Mouse (Mus musculus) urinary bladder, postnatal 14 days (tissue): ENCODE measurements around the gene Rcsd1.

Source experiments
- DNase-seq: peaks from one replicate; pipeline ENCODE4 v3.0.0; 2021; ENCODE audit warnings: low spot score

Gene Rcsd1

DNA sequence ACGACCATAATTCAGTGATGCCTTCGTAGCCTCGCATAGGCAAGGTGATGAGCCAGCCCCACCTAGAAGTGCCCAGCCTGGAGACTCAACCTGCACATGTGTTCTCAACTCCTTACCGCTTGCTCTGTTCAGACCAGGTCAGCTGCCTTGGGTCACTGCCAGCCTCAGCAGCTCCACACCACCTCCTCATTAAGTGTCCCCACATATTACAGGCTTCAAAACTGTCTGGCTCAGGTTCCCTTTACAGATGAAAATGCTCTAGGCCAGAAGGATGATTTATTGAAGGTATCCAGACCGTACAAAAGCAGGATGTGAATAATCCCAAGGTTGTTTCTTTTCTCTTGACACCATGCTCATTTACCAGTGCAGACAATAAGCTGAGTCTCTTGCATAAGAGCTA is 83.7 kb downstream of the Rcsd1 start:
- DNase-seq: no peak

DNA sequence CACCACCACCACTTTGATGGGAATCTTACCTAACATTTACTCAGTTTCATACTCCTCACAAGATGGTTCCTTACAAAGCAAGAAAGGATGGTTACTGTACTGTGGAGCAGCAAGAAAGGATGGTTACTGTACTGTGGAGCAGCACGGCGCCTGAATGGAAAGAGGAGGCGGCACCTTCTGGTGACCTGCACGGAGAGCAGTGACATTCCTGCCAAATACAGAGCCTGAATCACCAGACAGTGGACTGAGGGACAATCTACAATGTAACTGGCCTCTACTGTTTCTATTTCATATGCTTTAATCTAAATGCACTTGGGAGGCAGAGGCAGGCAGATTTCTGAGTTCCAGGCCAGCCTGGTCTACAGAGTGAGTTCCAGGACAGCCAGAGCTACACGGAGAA is 84.5 kb downstream of the Rcsd1 start:
- DNase-seq: no peak

DNA sequence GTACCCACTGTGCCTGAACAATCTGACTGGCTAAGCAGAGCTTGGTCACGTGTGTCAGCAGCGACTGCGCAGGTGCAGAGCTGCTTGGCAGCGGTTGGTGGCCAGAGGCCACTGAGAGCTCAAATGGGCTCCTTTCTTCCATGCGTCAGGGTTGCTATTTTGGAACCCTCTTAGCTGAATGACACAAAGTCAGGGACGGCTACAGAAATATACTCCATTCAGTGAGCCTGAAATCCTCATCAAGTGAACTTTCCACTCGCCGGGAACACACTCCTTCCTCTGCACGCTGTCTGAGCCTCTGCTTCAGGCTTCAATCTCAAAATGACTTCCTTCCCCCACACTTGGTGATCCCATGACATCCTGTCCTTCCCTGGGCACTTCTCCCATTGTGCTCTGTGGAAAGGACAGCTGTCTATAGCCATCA is 91.3 kb downstream of the Rcsd1 start:
- no peak for DNase-seq

DNA sequence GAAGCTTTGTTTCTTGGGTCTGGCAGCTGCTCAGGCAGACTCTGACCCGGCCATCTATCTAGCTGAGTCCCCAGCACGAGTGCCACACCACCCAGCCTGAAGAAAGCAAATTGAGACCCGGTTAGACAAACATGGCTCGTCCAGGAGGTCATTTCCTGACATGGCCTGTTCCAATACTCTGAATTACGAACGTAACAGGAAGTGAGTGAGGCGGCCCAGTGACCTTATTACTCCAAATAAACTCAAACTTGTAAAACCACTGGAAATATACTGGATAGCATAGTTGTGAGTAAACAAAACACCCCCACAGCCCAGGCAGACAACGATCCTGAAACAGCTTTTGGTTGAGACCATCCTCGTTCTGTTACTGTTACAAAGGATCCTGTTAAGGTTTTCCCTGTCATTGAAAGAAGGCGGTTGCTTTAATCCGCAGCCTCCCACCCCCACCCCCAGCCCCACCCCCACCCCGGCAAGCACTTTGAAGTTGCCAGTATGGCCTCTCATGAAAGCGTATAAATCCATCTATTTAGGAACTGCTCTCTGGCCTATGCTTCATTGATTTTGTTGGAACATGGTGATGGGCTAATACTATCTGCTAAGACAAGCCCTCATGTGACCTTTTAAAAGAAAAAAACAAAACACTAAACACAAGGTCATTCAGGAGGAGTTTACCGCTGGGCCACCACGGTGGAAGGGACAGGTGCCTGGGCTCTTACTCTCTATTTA is 92.2 kb downstream of the Rcsd1 start:
- peak; percentile 16 for DNase-seq

DNA sequence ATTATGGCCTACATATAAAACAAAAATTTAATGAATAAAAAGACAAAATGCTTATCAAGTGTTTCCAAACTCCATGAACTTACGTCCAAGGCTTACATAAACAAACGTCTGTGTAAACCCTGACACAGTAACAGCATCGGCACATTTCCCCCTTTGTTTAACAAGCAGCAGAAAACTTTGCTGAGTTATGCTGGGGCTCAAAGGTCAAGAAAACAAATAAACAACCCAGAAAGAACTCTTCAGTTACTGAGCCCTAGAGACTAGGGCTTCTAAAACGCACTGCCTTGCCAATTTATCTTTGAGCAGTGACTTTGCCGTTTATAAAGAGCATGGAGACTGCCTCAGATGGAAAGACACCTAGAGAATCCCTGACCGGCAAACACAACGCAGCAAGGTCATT is 92.9 kb downstream of the Rcsd1 start:
- no peak for DNase-seq

DNA sequence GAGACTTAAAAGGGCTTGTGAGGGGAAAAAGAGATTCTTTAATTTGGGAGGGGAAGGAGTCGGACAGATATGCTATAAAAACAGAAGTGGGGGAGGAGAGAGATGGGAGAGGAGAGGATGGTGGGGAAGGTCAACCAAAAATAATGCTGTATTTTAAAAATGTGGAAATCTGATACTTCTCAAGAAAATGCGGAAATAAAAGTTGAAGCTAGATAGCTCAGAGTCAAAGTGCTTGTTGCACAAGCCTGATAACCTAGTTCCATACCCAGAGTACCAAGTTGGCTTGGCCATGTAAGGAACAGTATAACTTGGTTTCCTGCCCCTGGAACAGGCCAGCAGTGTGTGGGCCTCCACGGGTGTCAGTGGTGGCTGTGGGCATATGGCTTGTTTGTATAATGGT is 94.8 kb downstream of the Rcsd1 start:
- no peak for DNase-seq

DNA sequence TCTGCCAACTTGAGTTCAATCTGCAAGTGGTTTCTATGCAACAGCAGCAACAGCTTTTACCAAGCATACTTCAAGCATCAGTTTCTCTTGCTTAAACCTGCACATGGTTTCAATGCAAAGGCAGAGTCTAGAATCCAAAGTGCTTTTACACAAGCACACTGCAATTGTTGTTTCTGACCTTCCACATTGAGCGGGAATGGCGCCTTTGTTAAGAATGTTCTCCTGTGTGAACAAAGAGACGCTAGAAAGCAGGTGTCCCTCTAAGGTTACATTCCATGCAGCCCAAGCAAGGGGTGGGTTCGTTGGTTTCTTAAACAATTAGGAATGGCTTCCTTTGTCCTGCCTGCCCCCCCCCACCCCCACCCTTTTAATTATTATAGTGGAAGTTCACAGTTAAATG is 95.6 kb downstream of the Rcsd1 start:
- DNase-seq: no peak

DNA sequence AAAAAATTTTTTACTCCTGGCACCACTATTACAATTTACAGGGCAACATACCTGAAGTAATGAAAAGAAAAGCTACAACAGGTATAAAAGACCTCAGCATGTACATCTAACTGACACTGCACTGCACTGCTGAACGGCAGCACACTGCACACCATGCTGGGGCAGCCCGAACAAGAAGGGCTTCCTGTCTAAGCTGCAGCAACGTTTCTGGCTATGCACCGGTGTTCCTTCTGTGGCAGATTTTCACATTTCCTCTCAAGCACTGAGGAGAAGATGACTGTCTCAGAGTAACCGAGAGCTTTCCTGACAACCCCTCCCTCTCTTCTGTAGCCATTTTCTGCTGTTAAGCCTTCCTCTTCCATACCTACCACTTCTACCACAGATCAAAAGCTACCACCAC is 96.8 kb downstream of the Rcsd1 start:
- DNase-seq: no peak

DNA sequence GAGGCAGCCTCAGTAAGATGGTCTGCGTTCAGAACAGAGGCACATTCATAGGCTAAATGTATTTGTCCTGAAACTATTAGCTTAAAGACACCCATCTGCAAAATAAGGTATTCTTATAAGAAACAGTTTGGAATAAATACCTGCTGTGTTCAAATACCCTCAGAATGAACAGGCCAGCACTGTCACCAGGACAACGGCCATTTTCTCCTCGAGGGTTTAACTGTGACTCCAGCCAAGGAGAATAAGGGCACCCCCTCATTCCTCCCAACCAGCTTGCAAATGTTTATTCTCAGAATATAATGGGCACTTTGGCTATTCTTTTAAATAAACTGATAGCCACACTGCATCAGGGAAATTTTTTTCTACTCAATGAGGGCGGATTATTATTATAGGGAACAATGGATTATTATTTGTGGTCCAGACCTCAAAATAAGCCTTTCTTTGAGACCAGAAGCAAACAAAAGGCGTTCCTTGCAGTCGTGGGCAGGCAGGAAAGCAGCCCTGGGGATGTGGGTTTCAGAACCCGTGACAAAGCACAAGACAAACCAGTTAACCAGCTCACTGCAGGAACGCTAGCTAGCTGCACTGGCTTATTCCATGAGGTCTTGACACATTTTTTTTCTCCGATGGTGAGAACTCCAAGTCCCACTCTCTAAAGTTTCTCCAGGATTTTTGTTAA is 99.1 kb downstream of the Rcsd1 start:
- no peak for DNase-seq

DNA sequence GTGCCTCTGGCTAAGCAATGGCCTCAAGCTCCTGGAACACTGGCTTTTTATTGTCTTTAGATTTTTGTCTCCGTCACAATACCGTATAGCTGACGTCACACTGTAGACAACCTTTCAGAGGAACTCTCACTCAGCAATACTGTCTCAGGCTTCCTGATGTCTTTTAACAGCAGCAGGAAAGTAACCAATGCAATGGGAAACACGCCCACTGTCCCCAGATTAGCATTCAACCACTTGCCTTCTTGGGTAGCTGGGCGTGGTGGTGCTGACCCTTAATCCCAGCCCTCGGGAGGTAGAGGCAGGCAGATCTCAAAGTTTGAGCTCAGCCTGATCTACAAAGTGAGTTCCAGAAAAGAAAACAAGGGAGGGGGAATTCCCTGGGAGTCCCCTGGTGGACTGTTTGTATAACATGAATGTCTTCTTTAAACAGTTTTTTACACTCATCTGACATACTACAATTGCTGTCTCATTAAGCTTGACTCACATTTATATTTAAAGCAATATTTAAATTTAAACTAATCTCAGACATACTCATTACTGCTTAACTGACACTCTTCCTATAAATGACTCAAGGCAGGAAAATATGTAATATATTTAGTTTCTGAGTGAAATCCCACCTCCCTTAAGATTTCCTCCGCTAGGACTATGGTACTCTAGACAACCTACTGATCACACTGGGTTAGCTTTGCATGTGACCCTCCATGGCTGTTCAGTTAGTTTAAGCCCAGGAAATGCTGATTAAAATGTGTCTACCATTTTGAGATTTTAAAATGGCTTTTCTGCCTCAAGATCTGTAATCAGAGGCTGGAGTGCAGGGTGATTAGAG is 99.8 kb downstream of the Rcsd1 start:
- no peak for DNase-seq

DNA sequence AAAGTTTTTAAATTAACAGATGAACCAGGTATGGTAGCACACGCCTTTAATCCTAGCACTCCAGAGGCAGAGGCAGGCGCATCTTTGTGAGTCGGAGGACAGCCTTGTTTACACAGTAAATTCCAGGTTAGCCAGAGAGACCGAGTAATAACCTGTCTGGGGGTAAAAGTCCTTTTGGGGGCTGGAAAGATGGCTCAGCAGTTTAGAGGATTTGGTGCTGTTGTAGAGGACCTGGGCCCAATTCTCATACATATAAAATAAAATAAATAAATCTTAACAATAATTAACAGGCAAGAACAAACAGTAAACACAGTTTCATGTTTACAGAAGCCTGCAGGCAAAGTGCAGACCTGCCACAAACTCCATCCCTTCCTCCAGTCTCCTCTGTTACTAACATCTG is 100.7 kb downstream of the Rcsd1 start:
- no peak for DNase-seq

DNA sequence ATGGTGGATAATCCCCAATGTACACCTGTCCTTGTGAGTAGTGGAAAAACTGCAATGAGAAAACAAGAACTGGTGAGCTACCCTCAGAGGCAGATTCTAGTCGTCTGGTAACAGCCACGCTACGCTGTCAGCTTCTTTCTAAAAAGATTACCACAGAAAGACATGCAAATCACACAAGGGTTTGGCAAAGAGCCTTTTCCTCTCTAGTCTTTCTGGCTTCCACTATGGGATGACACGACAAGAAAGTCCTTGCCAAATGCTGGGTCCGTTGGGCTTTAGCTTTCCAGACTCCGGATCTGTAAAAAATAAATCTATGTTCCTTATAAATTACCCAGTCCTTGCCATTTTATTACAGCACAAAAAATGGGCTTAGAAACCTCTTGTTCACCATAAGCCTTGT is 103.8 kb downstream of the Rcsd1 start:
- DNase-seq: no peak

DNA sequence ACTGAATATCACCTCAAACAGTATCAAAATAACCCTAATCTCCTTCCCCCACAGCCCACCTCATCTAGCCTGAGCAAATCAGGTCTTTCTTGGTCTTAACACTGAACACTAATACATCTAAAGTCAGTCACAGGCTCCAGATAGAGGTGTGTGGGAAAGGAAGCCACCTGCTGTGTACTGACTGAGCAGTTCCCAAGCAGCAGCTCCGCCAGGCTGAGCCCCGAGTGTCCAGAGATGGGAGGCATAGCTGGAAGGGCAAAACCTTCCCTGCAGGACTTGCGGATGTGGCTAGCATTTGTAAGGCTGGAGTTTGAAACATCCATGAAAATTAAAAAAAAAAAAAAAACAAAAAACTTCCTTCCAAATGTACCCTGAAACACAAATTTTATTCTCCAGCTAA is 104.4 kb downstream of the Rcsd1 start:
- no peak for DNase-seq

DNA sequence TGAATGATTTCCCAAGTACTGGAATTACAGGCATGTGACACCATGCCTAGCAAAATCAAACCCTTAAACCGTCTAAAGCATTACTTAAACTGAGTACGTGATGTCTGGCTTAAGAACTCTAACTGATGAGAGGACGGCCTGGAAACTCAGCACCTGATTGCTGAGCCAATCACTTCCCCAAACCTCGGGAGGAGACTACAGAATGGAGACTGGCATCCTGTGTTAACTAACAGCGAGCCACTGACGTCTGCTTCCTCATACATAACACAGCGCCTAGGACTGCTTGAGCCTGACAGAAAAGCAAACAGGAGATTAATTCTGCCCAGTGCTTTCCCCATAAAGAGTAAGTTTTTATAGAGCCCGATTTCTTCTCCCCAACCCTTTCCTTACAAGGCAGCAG is 105.4 kb downstream of the Rcsd1 start:
- DNase-seq: no peak

DNA sequence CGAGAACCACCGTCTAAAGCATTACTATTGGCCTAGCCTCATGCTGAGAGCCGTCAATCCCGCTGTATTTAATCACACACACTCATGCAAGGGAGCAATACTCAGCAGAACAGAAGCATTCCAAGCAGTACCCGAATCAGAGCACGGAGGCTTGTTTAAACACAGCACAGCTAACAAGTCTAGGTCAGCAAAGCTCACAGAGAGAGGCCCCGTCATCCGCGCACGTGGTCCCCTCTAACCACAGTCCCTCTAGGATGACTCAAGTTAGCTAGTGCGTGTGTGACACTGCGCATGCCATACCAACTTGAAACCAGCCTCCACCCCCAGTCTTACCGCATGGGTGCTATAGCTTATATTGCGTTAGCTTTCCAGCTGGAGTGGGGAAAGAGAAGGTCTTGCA is 106.3 kb downstream of the Rcsd1 start:
- no peak for DNase-seq

DNA sequence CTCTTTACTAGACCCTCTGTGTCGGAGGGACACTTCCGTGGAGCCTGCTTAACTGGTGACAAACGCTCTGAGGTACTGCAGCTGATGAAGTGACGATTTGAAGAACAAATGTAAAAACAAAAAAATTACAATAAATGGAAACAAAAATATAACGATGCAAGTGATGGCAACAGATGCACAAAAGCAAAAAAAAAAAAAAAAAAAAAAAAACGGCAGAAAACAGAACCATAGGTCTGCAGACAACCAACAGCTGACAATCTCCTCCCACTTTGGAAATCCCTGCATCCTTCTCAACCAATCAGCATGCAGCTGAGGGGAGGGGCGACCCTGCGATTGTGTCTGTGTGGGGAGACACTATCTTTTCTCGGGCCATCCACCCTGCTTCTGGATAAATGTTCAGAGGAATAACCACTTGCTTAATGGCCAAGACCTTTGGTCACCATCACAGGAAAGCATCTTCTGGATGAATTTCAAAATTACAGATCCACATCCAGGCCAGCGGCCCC is 107.7 kb downstream of the Rcsd1 start:
- DNase-seq: no peak
